Mouse (Mus musculus) liver, adult (tissue): Measurements from ENCODE around the gene Aldh1b1.

Experiments
- GATA4 ChIP-seq: IDR thresholded peaks from 2 replicates; pipeline ENCODE4 v1.6.1; 2014; ENCODE audit warnings: mild to moderate bottlenecking, low read length; ENCODE audit not compliant: insufficient replicate concordance

Aldh1b1 gene

GRCm38 (mm10) chr4:45769141-45769540, 29.7 kb upstream of the Aldh1b1 start:
- no peak for TF ChIP-seq GATA4

GRCm38 (mm10) chr4:45769791-45770637, 28.8 kb upstream of the Aldh1b1 start:
- no peak for TF ChIP-seq GATA4

- no peak for TF ChIP-seq GATA4
Measured at GRCm38 (mm10) chr4:45770638-45771033, 28.2 kb upstream of the Aldh1b1 start.

- TF ChIP-seq GATA4 = no peak
Measured at GRCm38 (mm10) chr4:45771173-45771572, 27.6 kb upstream of the Aldh1b1 start.

GRCm38 (mm10) chr4:45771619-45772018, 27.2 kb upstream of the Aldh1b1 start:
- TF ChIP-seq GATA4 = no peak

GRCm38 (mm10) chr4:45783671-45784070, 15.2 kb upstream of the Aldh1b1 start:
- TF ChIP-seq GATA4 = no peak

- TF ChIP-seq GATA4 = no peak
Measured at GRCm38 (mm10) chr4:45785959-45786358, 12.9 kb upstream of the Aldh1b1 start.

GRCm38 (mm10) chr4:45786674-45787073, 12.1 kb upstream of the Aldh1b1 start:
- no peak for TF ChIP-seq GATA4

GRCm38 (mm10) chr4:45788446-45789081, 10.3 kb upstream of the Aldh1b1 start:
- TF ChIP-seq GATA4 = no peak

GRCm38 (mm10) chr4:45789263-45789958, 9.4 kb upstream of the Aldh1b1 start:
- peak; percentile 59; the same call in 1 of the 2 replicates for TF ChIP-seq GATA4

GRCm38 (mm10) chr4:45790018-45790417, 8.8 kb upstream of the Aldh1b1 start:
- no peak for TF ChIP-seq GATA4

GRCm38 (mm10) chr4:45795191-45795811, 3.5 kb upstream of the Aldh1b1 start:
- no peak for TF ChIP-seq GATA4

GRCm38 (mm10) chr4:45796760-45797159, 2.1 kb upstream of the Aldh1b1 start:
- TF ChIP-seq GATA4 = no peak

GRCm38 (mm10) chr4:45799956-45800537, 1.2 kb downstream of the Aldh1b1 start:
- TF ChIP-seq GATA4 = no peak

- no peak for TF ChIP-seq GATA4
Measured at GRCm38 (mm10) chr4:45802900-45803299, 4.1 kb downstream of the Aldh1b1 start.
